In genomic region chr7:16890944-16891343, GRCm38 (mm10) we compare ENCODE assay signal across 9 mouse cellular contexts. TPM values are rescaled to one million over a fixed set of nuclear protein-coding genes. Genes with fewer than 3 reads are reported as not detected.
DNase-seq lines count a peak whose midpoint lies in the region; ATAC-seq and TF ChIP-seq lines count a peak whose summit lies in the region.
"Had no signal": no experiment of that assay in that cellular context is flagged by ENCODE, and none has a peak within 500 bp of the region (broad histone marks: within the 10 kb centered on the region; RNA-seq: fewer than 3 reads in every experiment).

No protein-coding gene starts in this region.

- 11% methylated on average over 23 of the region's 23 CpGs for WGBS in thymus, adult 2 months
- 2% methylated on average over 23 of the region's 23 CpGs for WGBS in hindbrain, embryonic 14.5 days
- WGBS in neural tube, embryonic 15.5 days, result 2% methylated on average over 18 of the region's 23 CpGs
- 6% methylated on average over 23 of the region's 23 CpGs for WGBS in cerebellum, adult 2 months

- H3K4me2 ChIP-seq in hindbrain, embryonic 14.5 days (replicated peaks), result peak overlapping the region; percentile 48
- peak overlapping the region; percentile 64 for H3K4me2 ChIP-seq in neural tube, embryonic 15.5 days

- no peak overlapping the region for H3K4me3 ChIP-seq in thymus, adult 2 months (ENCODE audit: control insufficient read depth, insufficient read depth, low read length)
- H3K4me3 ChIP-seq in gastrocnemius, adult 2 months, result peak overlapping the region; percentile 66
- no peak overlapping the region for H3K4me3 ChIP-seq in hindbrain, embryonic 14.5 days (replicated peaks; ENCODE audit: low read length)
- H3K4me3 ChIP-seq in neural tube, embryonic 15.5 days (replicated peaks), result no peak overlapping the region; the same call in 1 of the 2 replicates
- H3K4me3 ChIP-seq in cerebellum, adult 2 months (replicated peaks; ENCODE audit: insufficient read depth, low read depth, low read length), result no peak overlapping the region

- H3K9ac ChIP-seq in hindbrain, embryonic 14.5 days, result no peak overlapping the region
- no peak overlapping the region for H3K9ac ChIP-seq in neural tube, embryonic 15.5 days (replicated peaks)

- no peak for ATAC-seq in hindbrain, embryonic 14.5 days (ENCODE audit: low FRiP score)
- ATAC-seq in neural tube, embryonic 15.5 days (ENCODE audit: low FRiP score), result no peak
- no peak for ATAC-seq in frontal cortex, adult (ENCODE audit: low TSS enrichment)

- no peak for TF ChIP-seq POLR2A in thymus, adult 2 months (IDR thresholded peaks at IDR 0.05; ENCODE audit: control insufficient read depth, extremely low read depth, insufficient read depth, low read length, poor library complexity)
- no peak for TF ChIP-seq POLR2A in cerebellum, adult 2 months (IDR thresholded peaks at IDR 0.05; ENCODE audit: borderline replicate concordance, insufficient read depth, low read length)

- peaks cover 14% of the 10 kb centered on the region for H3K4me1 ChIP-seq in thymus, adult 2 months (replicated peaks; ENCODE audit: control insufficient read depth, insufficient read depth, low read length)
- peaks cover 15% of the 10 kb centered on the region for H3K4me1 ChIP-seq in hindbrain, embryonic 14.5 days (replicated peaks; ENCODE audit: control insufficient read depth, insufficient read depth, low read length)
- H3K4me1 ChIP-seq in neural tube, embryonic 15.5 days, result peaks cover 32% of the 10 kb centered on the region
- H3K4me1 ChIP-seq in cerebellum, adult 2 months (ENCODE audit: control insufficient read depth, insufficient read depth, low read length), result peaks cover 3% of the 10 kb centered on the region; the same call in 1 of the 2 replicates

- H3K36me3 ChIP-seq in thymus, adult 2 months (ENCODE audit: control insufficient read depth, insufficient read depth, low read length), result no peaks in the 10 kb centered on the region
- H3K36me3 ChIP-seq in hindbrain, embryonic 14.5 days (replicated peaks; ENCODE audit: control insufficient read depth, insufficient read depth), result peaks cover 16% of the 10 kb centered on the region
- H3K36me3 ChIP-seq in neural tube, embryonic 15.5 days, result peaks cover 15% of the 10 kb centered on the region

- peak; percentile 40 for DNase-seq in thymus, postnatal 14 days
- DNase-seq in thymus, adult 2 months, result no peak
- peak; percentile 91 for DNase-seq in gastrocnemius, adult 2 months
- no peak for DNase-seq in hindbrain, embryonic 14.5 days (ENCODE audit: low spot score)
- peak; percentile 75 for DNase-seq in liver
- DNase-seq in cerebellum, adult 2 months, result no peak

- intact Hi-C loops in gastrocnemius, adult 2 months (cut with DNase I), result no loop called here

- peaks cover 4% of the 10 kb centered on the region for H3K27me3 ChIP-seq in thymus, adult 2 months (ENCODE audit: control insufficient read depth, insufficient read depth, low read length)
- peaks cover 26% of the 10 kb centered on the region for H3K27me3 ChIP-seq in hindbrain, embryonic 14.5 days (ENCODE audit: control insufficient read depth, insufficient read depth, low read length)
- peaks cover 44% of the 10 kb centered on the region for H3K27me3 ChIP-seq in neural tube, embryonic 15.5 days (replicated peaks)
- no peaks in the 10 kb centered on the region for H3K27me3 ChIP-seq in cerebellum, adult 2 months (ENCODE audit: control insufficient read depth, insufficient read depth, low read length)

- no peak for TF ChIP-seq CTCF in thymus, adult 2 months (IDR thresholded peaks at IDR 0.05; ENCODE audit: borderline replicate concordance, control insufficient read depth, extremely low read depth, insufficient read depth, low read length, poor library complexity)
- no peak for TF ChIP-seq CTCF in gastrocnemius, adult 2 months (IDR thresholded peaks at IDR 0.05)
- no peak for TF ChIP-seq CTCF in cerebellum, adult 2 months (IDR thresholded peaks at IDR 0.05; ENCODE audit: borderline replicate concordance, insufficient read depth, low read depth, low read length)

- H3K9me3 ChIP-seq in hindbrain, embryonic 14.5 days (ENCODE audit: control insufficient read depth, low read length), result peaks cover 2% of the 10 kb centered on the region; the same call in 1 of the 2 replicates
- H3K9me3 ChIP-seq in neural tube, embryonic 15.5 days (replicated peaks), result no peaks in the 10 kb centered on the region

- no peak overlapping the region for H3K27ac ChIP-seq in thymus, adult 2 months (ENCODE audit: control insufficient read depth, insufficient read depth, low read length)
- peak overlapping the region; percentile 79 for H3K27ac ChIP-seq in gastrocnemius, adult 2 months
- H3K27ac ChIP-seq in hindbrain, embryonic 14.5 days, result no peak overlapping the region; the same call in 1 of the 2 replicates
- peak overlapping the region; percentile 58; the same call in 1 of the 2 replicates for H3K27ac ChIP-seq in neural tube, embryonic 15.5 days (replicated peaks)
- H3K27ac ChIP-seq in cerebellum, adult 2 months (ENCODE audit: insufficient read depth, low read length), result no peak overlapping the region

RNA-seq across cellular contexts. Expression of gene Gng8, which starts 0.6 kb away (rescaled TPM):
- 0.62 and 1.7 TPM in 2 replicates for polyA plus RNA-seq in thymus, adult 2 months (2012; rRNA removed)
- not detected for total RNA-seq in gastrocnemius, adult 2 months (2021)
- polyA plus RNA-seq in hindbrain, embryonic 14.5 days (2014; fragmentation: Nextera tagmentation; extraction: Ambion mirVana), result 0.78 and 2.5 TPM in 2 replicates
- polyA plus RNA-seq in neural tube, embryonic 15.5 days (2015; fragmentation: Nextera tagmentation; extraction: Ambion mirVana), result 4.0 and 4.1 TPM in 2 replicates
- polyA plus RNA-seq in cerebellum, adult 2 months (2012; rRNA removed), result 10.0 and 14.0 TPM in 2 replicates

RNA-seq across cellular contexts. Expression of gene Ptgir, which starts 15.3 kb away (rescaled TPM):
- polyA plus RNA-seq in thymus, adult 2 months (2012; rRNA removed), result 11.3 and 11.4 TPM in 2 replicates
- total RNA-seq in gastrocnemius, adult 2 months (2021), result under 1 TPM; 0.67 to 0.79 TPM
- 0.26 TPM in 1 of 2 replicates, not detected in the other for polyA plus RNA-seq in hindbrain, embryonic 14.5 days (2014; fragmentation: Nextera tagmentation; extraction: Ambion mirVana)
- 1.1 and 1.3 TPM in 2 replicates for polyA plus RNA-seq in neural tube, embryonic 15.5 days (2015; fragmentation: Nextera tagmentation; extraction: Ambion mirVana)
- 0.11 TPM in 2 replicates for polyA plus RNA-seq in cerebellum, adult 2 months (2012; rRNA removed)
- polyA plus RNA-seq: Patski had no signal

RNA-seq across cellular contexts. Expression of gene Dact3, which starts 15.8 kb away (rescaled TPM):
- 3.8 and 4.4 TPM in 2 replicates for polyA plus RNA-seq in thymus, adult 2 months (2012; rRNA removed)
- 1 to 10 TPM in 1 of 2 experiments, under 1 TPM in 1; 0.99 to 1.7 TPM for total RNA-seq in gastrocnemius, adult 2 months (2021)
- polyA plus RNA-seq in hindbrain, embryonic 14.5 days (2014; fragmentation: Nextera tagmentation; extraction: Ambion mirVana), result 5.8 and 6.6 TPM in 2 replicates
- 3.7 and 4.8 TPM in 2 replicates for polyA plus RNA-seq in neural tube, embryonic 15.5 days (2015; fragmentation: Nextera tagmentation; extraction: Ambion mirVana)
- polyA plus RNA-seq in cerebellum, adult 2 months (2012; rRNA removed), result 60.8 and 68.2 TPM in 2 replicates

RNA-seq across cellular contexts. Expression of gene Calm3, which starts 33.0 kb away (rescaled TPM):
- 398 and 475 TPM in 2 replicates for polyA plus RNA-seq in thymus, adult 2 months (2012; rRNA removed)
- 100 to 1,000 TPM; 290 to 400 TPM for total RNA-seq in gastrocnemius, adult 2 months (2021)
- polyA plus RNA-seq in hindbrain, embryonic 14.5 days (2014; fragmentation: Nextera tagmentation; extraction: Ambion mirVana), result 510 and 527 TPM in 2 replicates
- 336 and 404 TPM in 2 replicates for polyA plus RNA-seq in neural tube, embryonic 15.5 days (2015; fragmentation: Nextera tagmentation; extraction: Ambion mirVana)
- 1,355 and 1,504 TPM in 2 replicates for polyA plus RNA-seq in cerebellum, adult 2 months (2012; rRNA removed)

RNA-seq across cellular contexts. Expression of gene Prkd2, which starts 48.2 kb away (rescaled TPM):
- 363 and 406 TPM in 2 replicates for polyA plus RNA-seq in thymus, adult 2 months (2012; rRNA removed)
- total RNA-seq in gastrocnemius, adult 2 months (2021), result 1 to 10 TPM; 3.9 to 8.2 TPM
- polyA plus RNA-seq in hindbrain, embryonic 14.5 days (2014; fragmentation: Nextera tagmentation; extraction: Ambion mirVana), result 5.6 and 5.8 TPM in 2 replicates
- 5.0 and 8.4 TPM in 2 replicates for polyA plus RNA-seq in neural tube, embryonic 15.5 days (2015; fragmentation: Nextera tagmentation; extraction: Ambion mirVana)
- 6.5 and 7.5 TPM in 2 replicates for polyA plus RNA-seq in cerebellum, adult 2 months (2012; rRNA removed)

Comparison
In these comparisons a context has a peak if more than half of its experiments do, and no peak if none do; other contexts are left out.
1. DNase-seq: peak in thymus, postnatal 14 days (single experiment), gastrocnemius, adult 2 months (single experiment) and liver (single experiment); none in thymus, adult 2 months (single experiment), hindbrain, embryonic 14.5 days (single experiment) and cerebellum, adult 2 months (0 of 2).
2. H3K27ac ChIP-seq: peak in gastrocnemius, adult 2 months (single experiment) and neural tube, embryonic 15.5 days (single experiment); none in thymus, adult 2 months (single experiment), hindbrain, embryonic 14.5 days (single experiment) and cerebellum, adult 2 months (single experiment).